Comparison of ENCODE assay signal across 34 mouse cellular contexts in genomic region chr7:119486683-119487082, GRCm38 (mm10). TPM values are rescaled to one million over a fixed set of nuclear protein-coding genes. Genes with fewer than 3 reads are reported as not detected.
DNase-seq lines count a peak whose midpoint lies in the region; ATAC-seq lines count a peak whose summit lies in the region.
"Had no signal": no experiment of that assay in that cellular context is flagged by ENCODE, and none has a peak within 500 bp of the region (broad histone marks: within the 10 kb centered on the region; RNA-seq: fewer than 3 reads in every experiment).

No protein-coding gene starts in this region.

- peak; percentile 94 for ATAC-seq in frontal cortex, adult (ENCODE audit: low TSS enrichment)
- no peak for ATAC-seq in heart, embryonic 12.5 days (ENCODE audit: insufficient number of reproducible peaks, low FRiP score)
- ATAC-seq: activated CD4-positive, CD25-positive, alpha-beta regulatory T cell, adult 4 months; forebrain, embryonic 14.5 days; forebrain, postnatal 0 days had no signal

- H3K27ac ChIP-seq in heart, embryonic 12.5 days (ENCODE audit: poor library complexity, severe bottlenecking): no peak overlapping the region
- H3K27ac ChIP-seq: embryonic facial prominence, embryonic 12.5 days; embryonic facial prominence, embryonic 15.5 days; gastrocnemius, adult 2 months; heart, adult 2 months; heart, embryonic 10.5 days; hindbrain, embryonic 12.5 days; hindbrain, embryonic 15.5 days had no signal

- WGBS in heart, embryonic 12.5 days: 81% methylated on average over 5 of the region's 5 CpGs

- no peak for DNase-seq in frontal cortex, postnatal 25 days (ENCODE audit: low spot score in 2 of 2)
- DNase-seq in heart, adult 11 months: peak; percentile 40
- DNase-seq in right cerebral cortex, adult 18-20 months: peak; percentile 16
- no peak for DNase-seq in right cerebral cortex, postnatal 14 days
- DNase-seq in brain, adult 2 months (ENCODE audit: low read depth, low spot score): peak; percentile 47
- DNase-seq in adrenal gland, postnatal 25 days: no peak
- DNase-seq: adrenal gland, adult 8-10 months; adrenal gland, postnatal 36 days; cerebellum, adult 11 months; cerebellum, adult 2 months; cerebellum, adult 9-11 months; cerebellum, postnatal 25 days; forebrain, postnatal 0 days; gastrocnemius, adult 2 months; gastrocnemius, postnatal 25 days; heart, adult 2 months had no signal

- H3K9ac ChIP-seq in heart, embryonic 12.5 days: no peak overlapping the region
- H3K9ac ChIP-seq: embryonic facial prominence, embryonic 12.5 days; embryonic facial prominence, embryonic 15.5 days; forebrain, postnatal 0 days; hindbrain, embryonic 12.5 days; hindbrain, embryonic 15.5 days had no signal

- H3K4me3 ChIP-seq in heart, embryonic 12.5 days: no peak overlapping the region
- H3K4me3 ChIP-seq: embryonic facial prominence, embryonic 12.5 days; embryonic facial prominence, embryonic 15.5 days; gastrocnemius, adult 2 months; heart, adult 2 months; heart, embryonic 10.5 days; hindbrain, embryonic 12.5 days; hindbrain, embryonic 15.5 days had no signal

- no peaks in the 10 kb centered on the region for H3K9me3 ChIP-seq in heart, embryonic 12.5 days (replicated peaks)
- H3K9me3 ChIP-seq: embryonic facial prominence, embryonic 12.5 days; embryonic facial prominence, embryonic 15.5 days; heart, embryonic 10.5 days; hindbrain, embryonic 12.5 days; hindbrain, embryonic 15.5 days had no signal

- no peaks in the 10 kb centered on the region for H3K4me1 ChIP-seq in heart, embryonic 12.5 days (replicated peaks)
- H3K4me1 ChIP-seq: embryonic facial prominence, embryonic 12.5 days; embryonic facial prominence, embryonic 15.5 days; heart, embryonic 10.5 days; hindbrain, embryonic 12.5 days; hindbrain, embryonic 15.5 days had no signal

- H3K4me2 ChIP-seq in heart, embryonic 12.5 days: no peak overlapping the region
- H3K4me2 ChIP-seq: embryonic facial prominence, embryonic 12.5 days; embryonic facial prominence, embryonic 15.5 days; hindbrain, embryonic 12.5 days; hindbrain, embryonic 15.5 days had no signal

- H3K36me3 ChIP-seq in heart, embryonic 12.5 days: no peaks in the 10 kb centered on the region
- H3K36me3 ChIP-seq: embryonic facial prominence, embryonic 12.5 days; embryonic facial prominence, embryonic 15.5 days; heart, embryonic 10.5 days; hindbrain, embryonic 12.5 days; hindbrain, embryonic 15.5 days had no signal

- H3K27me3 ChIP-seq in heart, embryonic 12.5 days (replicated peaks): no peaks in the 10 kb centered on the region
- H3K27me3 ChIP-seq: embryonic facial prominence, embryonic 12.5 days; embryonic facial prominence, embryonic 15.5 days; hindbrain, embryonic 12.5 days; hindbrain, embryonic 15.5 days had no signal

RNA-seq across cellular contexts. Expression of gene Umod, which starts 7.6 kb away (rescaled TPM):
- polyA plus RNA-seq in heart, embryonic 12.5 days (2016; fragmentation: Nextera tagmentation; extraction: Ambion mirVana): not detected in 2 replicates
- not detected in 2 replicates for total RNA-seq in adrenal gland, postnatal 25 days (2021)
- total RNA-seq: adrenal gland, adult 8-10 months; adrenal gland, postnatal 36 days; common myeloid progenitor, adult 5-6 weeks; ES-E14; forebrain, postnatal 0 days; gastrocnemius, adult 2 months; gastrocnemius, postnatal 25 days; heart, adult 2 months; heart, postnatal 25 days; hematopoietic stem cell, adult 5-6 weeks had no signal
- polyA plus RNA-seq: activated CD4-positive, CD25-positive, alpha-beta regulatory T cell, adult 4 months; cerebellum, adult 2 months; embryonic facial prominence, embryonic 12.5 days; embryonic facial prominence, embryonic 15.5 days; forebrain, embryonic 11.5 days; forebrain, embryonic 14.5 days; forebrain, postnatal 0 days; heart, embryonic 10.5 days; heart, embryonic 14.5 days; heart, postnatal 0 days; hindbrain, embryonic 12.5 days; hindbrain, embryonic 15.5 days; intestine, embryonic 14.5 days had no signal

RNA-seq across cellular contexts. Expression of gene Gp2, which starts 27.6 kb away (rescaled TPM):
- not detected in 2 replicates for polyA plus RNA-seq in heart, embryonic 12.5 days (2016; fragmentation: Nextera tagmentation; extraction: Ambion mirVana)
- total RNA-seq in adrenal gland, postnatal 25 days (2021): not detected in 2 replicates
- total RNA-seq: adrenal gland, adult 8-10 months; adrenal gland, postnatal 36 days; common myeloid progenitor, adult 5-6 weeks; ES-E14; forebrain, postnatal 0 days; gastrocnemius, adult 2 months; gastrocnemius, postnatal 25 days; heart, adult 2 months; heart, postnatal 25 days; hematopoietic stem cell, adult 5-6 weeks had no signal
- polyA plus RNA-seq: activated CD4-positive, CD25-positive, alpha-beta regulatory T cell, adult 4 months; cerebellum, adult 2 months; embryonic facial prominence, embryonic 12.5 days; embryonic facial prominence, embryonic 15.5 days; forebrain, embryonic 11.5 days; forebrain, embryonic 14.5 days; forebrain, postnatal 0 days; gonadal fat pad, adult 2 months; heart, embryonic 10.5 days; heart, embryonic 14.5 days; heart, postnatal 0 days; hindbrain, embryonic 12.5 days; hindbrain, embryonic 15.5 days; intestine, embryonic 14.5 days had no signal

RNA-seq across cellular contexts. Expression of gene Acsm5, which starts 32.6 kb away (rescaled TPM):
- polyA plus RNA-seq in heart, embryonic 12.5 days (2016; fragmentation: Nextera tagmentation; extraction: Ambion mirVana): not detected in 2 replicates
- 3.0 and 3.3 TPM in 2 replicates for total RNA-seq in adrenal gland, postnatal 25 days (2021)
- total RNA-seq: common myeloid progenitor, adult 5-6 weeks; ES-E14; forebrain, postnatal 0 days; hematopoietic stem cell, adult 5-6 weeks had no signal
- polyA plus RNA-seq: activated CD4-positive, CD25-positive, alpha-beta regulatory T cell, adult 4 months; embryonic facial prominence, embryonic 12.5 days; embryonic facial prominence, embryonic 15.5 days; forebrain, embryonic 11.5 days; forebrain, embryonic 14.5 days; forebrain, postnatal 0 days; heart, embryonic 10.5 days; heart, embryonic 14.5 days; heart, postnatal 0 days; hindbrain, embryonic 12.5 days; hindbrain, embryonic 15.5 days; intestine, embryonic 14.5 days had no signal

RNA-seq across cellular contexts. Expression of gene Pdilt, which starts 36.6 kb away (rescaled TPM):
- not detected in 2 replicates for polyA plus RNA-seq in heart, embryonic 12.5 days (2016; fragmentation: Nextera tagmentation; extraction: Ambion mirVana)
- not detected in 2 replicates for total RNA-seq in adrenal gland, postnatal 25 days (2021)
- total RNA-seq: adrenal gland, postnatal 36 days; common myeloid progenitor, adult 5-6 weeks; ES-E14; forebrain, postnatal 0 days; gastrocnemius, adult 2 months; gastrocnemius, postnatal 25 days; heart, adult 2 months; heart, postnatal 25 days; hematopoietic stem cell, adult 5-6 weeks had no signal
- polyA plus RNA-seq: activated CD4-positive, CD25-positive, alpha-beta regulatory T cell, adult 4 months; cerebellum, adult 2 months; embryonic facial prominence, embryonic 12.5 days; embryonic facial prominence, embryonic 15.5 days; forebrain, embryonic 11.5 days; heart, embryonic 10.5 days; heart, embryonic 14.5 days; heart, postnatal 0 days; intestine, embryonic 14.5 days had no signal

Comparison
In these comparisons a context has a peak if more than half of its experiments do, and no peak if none do; other contexts are left out.
1. DNase-seq: peak in heart, adult 11 months (single experiment), right cerebral cortex, adult 18-20 months (single experiment) and brain, adult 2 months (single experiment); none in frontal cortex, postnatal 25 days (0 of 2), right cerebral cortex, postnatal 14 days (single experiment) and adrenal gland, postnatal 25 days (single experiment).